13 mouse cellular contexts compared by ENCODE assay signal in the genomic region with DNA sequence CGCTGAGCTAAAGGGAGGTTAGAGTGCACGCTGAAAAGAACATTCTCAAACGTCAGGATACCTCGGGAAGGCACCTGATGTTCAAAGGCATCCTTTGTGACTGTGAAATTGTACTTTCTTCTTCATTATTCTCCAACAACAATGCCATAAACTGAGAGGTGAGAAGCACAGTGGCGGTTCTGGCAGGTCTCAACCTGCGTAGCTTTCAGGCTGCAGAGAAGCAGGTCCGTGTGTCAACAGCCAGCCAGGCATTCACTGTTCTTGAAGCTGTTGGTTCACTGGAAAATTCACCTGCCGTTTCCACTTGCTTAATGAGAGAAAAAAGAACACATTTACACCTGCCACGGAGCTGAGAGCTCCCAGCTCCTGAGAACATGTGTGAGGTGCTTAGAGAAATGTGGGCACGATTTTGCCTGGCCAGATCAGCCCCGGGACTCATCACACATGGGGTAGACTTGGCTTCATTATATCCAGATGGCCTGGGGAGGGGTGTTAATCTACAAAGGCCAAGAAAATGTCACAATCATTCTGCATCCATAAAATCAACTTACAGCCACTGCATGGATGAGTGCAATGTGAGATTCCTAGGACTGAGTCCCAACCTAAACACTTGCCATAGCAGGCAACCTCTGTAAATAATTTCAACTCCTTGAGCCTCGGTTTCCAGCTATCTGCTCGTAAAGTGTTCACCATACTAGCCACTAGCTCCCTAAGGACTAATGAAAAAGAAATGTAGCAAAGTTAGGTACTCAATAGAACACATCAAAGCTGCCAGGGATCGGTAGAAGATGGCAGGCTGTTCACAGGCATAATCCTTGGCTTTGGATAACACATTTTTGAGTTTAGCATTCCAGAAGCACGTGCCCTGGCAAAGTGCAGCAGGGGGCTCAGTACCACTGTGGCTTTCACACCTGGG.
A peak's percentile ranks its signal among the peaks of the same experiment; 100 is the strongest.
DNase-seq lines count a peak whose midpoint lies in the region; ATAC-seq and TF ChIP-seq lines count a peak whose summit lies in the region.
"Had no signal": no experiment of that assay in that cellular context is flagged by ENCODE, and none has a peak within 500 bp of the region (broad histone marks: within the 10 kb centered on the region; RNA-seq: fewer than 3 reads in every experiment).

No protein-coding gene starts in this region.

- no peak overlapping the region for H3K4me2 ChIP-seq in intestine, embryonic 15.5 days (replicated peaks)
- H3K4me2 ChIP-seq in intestine, postnatal 0 days (replicated peaks; ENCODE audit: low read depth): no peak overlapping the region
- H3K4me2 ChIP-seq in forebrain, embryonic 14.5 days (ENCODE audit: low read length): no peak overlapping the region
- H3K4me2 ChIP-seq in limb, embryonic 12.5 days: no peak overlapping the region; the same call in 1 of the 2 replicates
- H3K4me2 ChIP-seq: heart, embryonic 11.5 days had no signal

- no peaks in the 10 kb centered on the region for H3K9me3 ChIP-seq in intestine, embryonic 15.5 days
- no peaks in the 10 kb centered on the region for H3K9me3 ChIP-seq in intestine, postnatal 0 days (ENCODE audit: control insufficient read depth)
- H3K9me3 ChIP-seq in forebrain, embryonic 14.5 days (replicated peaks; ENCODE audit: control insufficient read depth, low read length): no peaks in the 10 kb centered on the region
- H3K9me3 ChIP-seq in limb, embryonic 12.5 days: no peaks in the 10 kb centered on the region

- no peak overlapping the region for H3K9ac ChIP-seq in intestine, embryonic 15.5 days
- H3K9ac ChIP-seq in intestine, postnatal 0 days (ENCODE audit: low read depth, low read length): no peak overlapping the region
- no peak overlapping the region for H3K9ac ChIP-seq in forebrain, embryonic 14.5 days (ENCODE audit: low read length)
- H3K9ac ChIP-seq in limb, embryonic 12.5 days (replicated peaks): no peak overlapping the region

- no peak for TF ChIP-seq CTCF in intestine, postnatal 0 days (IDR thresholded peaks at IDR 0.05; ENCODE audit: low read depth)

- H3K27ac ChIP-seq in intestine, embryonic 15.5 days: no peak overlapping the region
- H3K27ac ChIP-seq in intestine, postnatal 0 days (ENCODE audit: low read depth, low read length): no peak overlapping the region
- no peak overlapping the region for H3K27ac ChIP-seq in forebrain, embryonic 14.5 days (ENCODE audit: low read depth, low read length)
- H3K27ac ChIP-seq in limb, embryonic 12.5 days: no peak overlapping the region

- no peaks in the 10 kb centered on the region for H3K4me1 ChIP-seq in intestine, embryonic 15.5 days (replicated peaks)
- no peaks in the 10 kb centered on the region for H3K4me1 ChIP-seq in intestine, postnatal 0 days (replicated peaks; ENCODE audit: control insufficient read depth, insufficient read depth, low read length)
- peaks cover 3% of the 10 kb centered on the region; the same call in 1 of the 2 replicates for H3K4me1 ChIP-seq in forebrain, embryonic 14.5 days (ENCODE audit: control insufficient read depth, insufficient read depth, low read length)
- H3K4me1 ChIP-seq in limb, embryonic 12.5 days (replicated peaks): peaks cover 19% of the 10 kb centered on the region

- 74% methylated on average over 15 of the region's 15 CpGs for WGBS in intestine, embryonic 15.5 days
- 78% methylated on average over 15 of the region's 15 CpGs for WGBS in intestine, postnatal 0 days
- WGBS in forebrain, embryonic 14.5 days: 63% methylated on average over 15 of the region's 15 CpGs
- WGBS in limb, embryonic 12.5 days: 38% methylated on average over 15 of the region's 15 CpGs

- DNase-seq in cerebellum, adult 9-11 months: peak; percentile 14
- no peak for DNase-seq in cerebellum, adult 18-20 months
- peak; percentile 60 for DNase-seq in forebrain, embryonic 14.5 days (ENCODE audit: low spot score)
- no peak for DNase-seq in embryo, embryonic 10.5 days (ENCODE audit: low spot score)
- no peak for DNase-seq in left cerebral cortex, postnatal 10 days (ENCODE audit: extremely low spot score in 1 of 2, low spot score in 2 of 2)
- DNase-seq: gastrocnemius, postnatal 14 days; heart, postnatal 36 days; kidney, adult 8-10 months; lung, adult 2 months had no signal

- H3K4me3 ChIP-seq in intestine, embryonic 15.5 days (replicated peaks): no peak overlapping the region
- no peak overlapping the region for H3K4me3 ChIP-seq in intestine, postnatal 0 days (ENCODE audit: low read depth, low read length)
- H3K4me3 ChIP-seq in forebrain, embryonic 14.5 days (ENCODE audit: low read depth, low read length): no peak overlapping the region
- no peak overlapping the region for H3K4me3 ChIP-seq in limb, embryonic 12.5 days (replicated peaks)

- no peaks in the 10 kb centered on the region for H3K27me3 ChIP-seq in intestine, embryonic 15.5 days (replicated peaks)
- H3K27me3 ChIP-seq in intestine, postnatal 0 days (replicated peaks; ENCODE audit: control insufficient read depth, insufficient read depth, low read length): no peaks in the 10 kb centered on the region
- H3K27me3 ChIP-seq in forebrain, embryonic 14.5 days (replicated peaks; ENCODE audit: control insufficient read depth, insufficient read depth, low read length): no peaks in the 10 kb centered on the region
- peaks cover 43% of the 10 kb centered on the region for H3K27me3 ChIP-seq in limb, embryonic 12.5 days

- intact Hi-C loops in left cerebral cortex, postnatal 10 days (cut with DNase I): no loop called here

- peak; percentile 25; the same call in 1 of the 2 replicates for ATAC-seq in intestine, embryonic 15.5 days
- ATAC-seq in intestine, postnatal 0 days: no peak
- ATAC-seq in forebrain, embryonic 14.5 days: peak; percentile 88
- peak; percentile 83 for ATAC-seq in limb, embryonic 12.5 days (ENCODE audit: insufficient number of reproducible peaks, insufficient read depth, low FRiP score, low TSS enrichment, low read depth)

- H3K36me3 ChIP-seq in intestine, embryonic 15.5 days: no peaks in the 10 kb centered on the region
- H3K36me3 ChIP-seq in intestine, postnatal 0 days (ENCODE audit: control insufficient read depth, insufficient read depth): no peaks in the 10 kb centered on the region
- H3K36me3 ChIP-seq in forebrain, embryonic 14.5 days (ENCODE audit: control insufficient read depth, insufficient read depth, low read length): no peaks in the 10 kb centered on the region
- H3K36me3 ChIP-seq in limb, embryonic 12.5 days: no peaks in the 10 kb centered on the region

Comparison
In these comparisons a context has a peak if more than half of its experiments do, and no peak if none do; other contexts are left out.
1. DNase-seq: peak in cerebellum, adult 9-11 months (single experiment) and forebrain, embryonic 14.5 days (single experiment); none in cerebellum, adult 18-20 months (0 of 2), embryo, embryonic 10.5 days (single experiment) and left cerebral cortex, postnatal 10 days (0 of 2).